Mouse (Mus musculus) liver, postnatal 0 days (tissue): ENCODE data around the gene Gdf7. TPM values are rescaled to one million over a fixed set of nuclear protein-coding genes. Genes with fewer than 3 reads are reported as not detected.

Source experiments
- ATAC-seq: fragments of 200-750 bp; cut with Nextera tagmentation; 2 replicates; pipeline ENCODE4 v1.8.0; 2017; ENCODE audit warnings: mild to moderate bottlenecking, moderate library complexity
- DNase-seq: peaks from one replicate; pipeline ENCODE4 v3.0.0-alpha.2; 2016
- H3K27ac ChIP-seq: fragments of 300-500 bp; sonication (generic); 2 replicates; pipeline ENCODE4 v1.5.1; 2014; ENCODE audit warnings: antibody characterized with exemption, moderate library complexity, mild to moderate bottlenecking, low read depth
- H3K27me3 ChIP-seq: fragments of 300-500 bp; sonication (generic); 2 replicates; pipeline ENCODE4 v1.6.1; 2014; ENCODE audit warnings: low read length, control low read depth, mixed read lengths; ENCODE audit not compliant: insufficient read depth
- H3K36me3 ChIP-seq: fragments of 300-500 bp; sonication (generic); replicated peaks from 2 replicates; pipeline ENCODE4 v1.6.1; 2014; ENCODE audit warnings: mild to moderate bottlenecking, control low read depth, low read length, moderate library complexity, mixed read lengths; ENCODE audit not compliant: insufficient read depth
- H3K4me1 ChIP-seq: fragments of 300-500 bp; sonication (generic); 2 replicates; pipeline ENCODE4 v1.6.1; 2014; ENCODE audit warnings: antibody characterized with exemption, mild to moderate bottlenecking, control low read depth; ENCODE audit not compliant: insufficient read depth
- H3K4me2 ChIP-seq: fragments of 300-500 bp; sonication (generic); 2 replicates; pipeline ENCODE4 v1.6.1; 2014; ENCODE audit warnings: low read depth, mild to moderate bottlenecking, low read length, moderate library complexity, mixed read lengths
- H3K4me3 ChIP-seq: fragments of 300-500 bp; sonication (generic); 2 replicates; pipeline ENCODE4 v1.5.1; 2014; ENCODE audit warnings: low read depth, low read length
- H3K9ac ChIP-seq: fragments of 300-500 bp; sonication (generic); replicated peaks from 2 replicates; pipeline ENCODE4 v1.6.1; 2014; ENCODE audit warnings: mild to moderate bottlenecking, moderate library complexity
- H3K9me3 ChIP-seq: fragments of 300-500 bp; sonication (generic); 2 replicates; pipeline ENCODE4 v1.6.1; 2016; ENCODE audit warnings: mild to moderate bottlenecking, control low read depth, low read length, mixed read lengths
- CTCF ChIP-seq: sonication (generic); IDR thresholded peaks from 2 replicates; pipeline ENCODE4 v1.5.1; 2016; ENCODE audit warnings: antibody characterized with exemption, low read depth
- EP300 ChIP-seq: IDR thresholded peaks from 2 replicates; pipeline ENCODE4 v1.6.1; 2016; ENCODE audit warnings: antibody characterized with exemption, low read depth, mild to moderate bottlenecking
- WGBS: fragments of 180-500 bp; shearing (Covaris S2); extraction: QIAGEN DNeasy Blood & Tissue Kit; methylation state at CpG from one replicate; pipeline ENCODE4 v1.1.7; 2014; ENCODE audit not compliant: insufficient replicate concordance; 5-methylcytosine and 5-hydroxymethylcytosine counted together
- polyA plus RNA-seq: library from polyadenylated mRNA; unstranded; fragments of >200 nt; fragmentation: Nextera tagmentation; extraction: Ambion mirVana; gene quantifications from 2 replicates; pipeline ENCODE4 v1.2.1, GENCODE M21; 2015

The Gdf7 gene
- polyA plus RNA-seq, 1 experiment from 2014 or later: not detected

- WGBS: 84% methylated on average over 7 of the region's 7 CpGs
- no peak overlapping the region for H3K4me3 ChIP-seq
Observed at GRCm38 (mm10) chr12:8266311-8266710, 35.4 kb downstream of the Gdf7 start.

GRCm38 (mm10) chr12:8260297-8260696 lies 41.5 kb downstream of the Gdf7 start:
- Histone ChIP-seq H3K27ac (no peak overlapping the region), H3K4me2 (no peak overlapping the region), H3K4me3 (no peak overlapping the region), H3K36me3 (no peaks in the 10 kb centered on the region), H3K4me1 (no peaks in the 10 kb centered on the region), H3K9ac (no peak overlapping the region), H3K9me3 (no peaks in the 10 kb centered on the region), H3K27me3 (no peaks in the 10 kb centered on the region)
- ATAC-seq: no peak
- TF ChIP-seq CTCF: no peak
- no peak for TF ChIP-seq EP300
- WGBS: 40% methylated on average over 2 of the region's 2 CpGs
- DNase-seq: no peak

More at GRCm38 (mm10) chr12:8266311-8266710, 35.4 kb downstream of the Gdf7 start:
- no peak for DNase-seq
- Histone ChIP-seq H3K36me3 (0 out of 2 replicates have a peak, but pooled peaks cover 5% of the 10 kb centered on the region), H3K9ac (no peak overlapping the region), H3K4me1 (no peaks in the 10 kb centered on the region), H3K27me3 (no peaks in the 10 kb centered on the region), H3K4me2 (no peak overlapping the region), H3K9me3 (no peaks in the 10 kb centered on the region), H3K27ac (no peak overlapping the region)
- TF ChIP-seq EP300: no peak
- TF ChIP-seq CTCF: no peak
- ATAC-seq: no peak

Other genes starting within 250 kb of the Gdf7 start
- gene Ldah, start 93.8 kb downstream of the Gdf7 start, polyA plus RNA-seq: 22.3 and 23.9 TPM in 2 replicates
- 3.2 and 3.7 TPM in 2 replicates for gene Hs1bp3, start 11.5 kb upstream of the Gdf7 start, polyA plus RNA-seq
- gene Rhob, start 198.1 kb upstream of the Gdf7 start, polyA plus RNA-seq: 6.9 and 8.7 TPM in 2 replicates